23 mouse cellular contexts compared by ENCODE assay signal in genomic region chr19:3336485-3337255, GRCm38 (mm10). TPM values are rescaled to one million over a fixed set of nuclear protein-coding genes. Genes with fewer than 3 reads are reported as not detected.
DNase-seq lines count a peak whose midpoint lies in the region; ATAC-seq and TF ChIP-seq lines count a peak whose summit lies in the region.
"Had no signal": no experiment of that assay in that cellular context is flagged by ENCODE, and none has a peak within 500 bp of the region (broad histone marks: within the 10 kb centered on the region; RNA-seq: fewer than 3 reads in every experiment).

No protein-coding gene starts in this region.

- no peak for DNase-seq in embryonic facial prominence, embryonic 14.5 days (ENCODE audit: low spot score)
- no peak for DNase-seq in embryonic facial prominence, embryonic 10.5 days (ENCODE audit: low spot score)
- peak; percentile 35 to 54 for DNase-seq in heart, adult 9 months (ENCODE audit: low spot score in 2 of 2)
- no peak for DNase-seq in heart, postnatal 25 days (ENCODE audit: low spot score)
- DNase-seq in left cerebral cortex, postnatal 4 days = peak; percentile 13
- no peak for DNase-seq in left cerebral cortex, adult 11 months (ENCODE audit: low spot score)
- DNase-seq: adrenal gland, postnatal 14 days; cerebellum, adult 8-10 months; cerebellum, postnatal 36 days; embryo, embryonic 11 days; gastrocnemius, postnatal 10 days; kidney, adult 2 months; kidney, postnatal 14 days; lung, adult 18-20 months; thymus, adult 18-20 months; thymus, postnatal 36 days had no signal

- no peak overlapping the region for H3K4me2 ChIP-seq in embryonic facial prominence, embryonic 14.5 days (ENCODE audit: low read depth, low read length)
- no peak overlapping the region for H3K4me2 ChIP-seq in myocyte (ENCODE audit: low read depth)
- H3K4me2 ChIP-seq: embryonic facial prominence, embryonic 15.5 days; hindbrain, embryonic 14.5 days; liver, embryonic 11.5 days; midbrain, embryonic 12.5 days had no signal

- H3K79me2 ChIP-seq in myocyte (ENCODE audit: control insufficient read depth, insufficient read depth) = peaks cover 4% of the 10 kb centered on the region

- no peak overlapping the region for H3ac ChIP-seq in myocyte (ENCODE audit: control insufficient read depth, insufficient read length)

- H3K9me3 ChIP-seq in embryonic facial prominence, embryonic 14.5 days (ENCODE audit: control insufficient read depth, low read length) = no peaks in the 10 kb centered on the region
- no peaks in the 10 kb centered on the region; the same call in 1 of the 2 replicates for H3K9me3 ChIP-seq in embryonic facial prominence, embryonic 10.5 days
- H3K9me3 ChIP-seq: embryonic facial prominence, embryonic 15.5 days; midbrain, embryonic 12.5 days had no signal

- no peaks in the 10 kb centered on the region for H3K27me3 ChIP-seq in embryonic facial prominence, embryonic 14.5 days (replicated peaks; ENCODE audit: control insufficient read depth, insufficient read depth, low read length)
- peaks cover 6% of the 10 kb centered on the region; the same call in 1 of the 2 replicates for H3K27me3 ChIP-seq in embryonic facial prominence, embryonic 10.5 days (replicated peaks; ENCODE audit: low read depth, poor library complexity, severe bottlenecking)
- no peaks in the 10 kb centered on the region for H3K27me3 ChIP-seq in myocyte (ENCODE audit: control insufficient read depth, insufficient read depth, insufficient read length)
- H3K27me3 ChIP-seq: embryonic facial prominence, embryonic 15.5 days; midbrain, embryonic 12.5 days had no signal

- H3K4me1 ChIP-seq in embryonic facial prominence, embryonic 14.5 days (ENCODE audit: control insufficient read depth, insufficient read depth, low read length) = no peaks in the 10 kb centered on the region
- H3K4me1 ChIP-seq in embryonic facial prominence, embryonic 10.5 days = peaks cover 5% of the 10 kb centered on the region

- H3K27ac ChIP-seq in embryonic facial prominence, embryonic 14.5 days (replicated peaks; ENCODE audit: low read depth, low read length) = no peak overlapping the region
- no peak overlapping the region for H3K27ac ChIP-seq in embryonic facial prominence, embryonic 10.5 days (replicated peaks)
- H3K27ac ChIP-seq: embryonic facial prominence, embryonic 15.5 days; hindbrain, embryonic 14.5 days; midbrain, embryonic 12.5 days had no signal

- H3K36me3 ChIP-seq in embryonic facial prominence, embryonic 14.5 days (ENCODE audit: control insufficient read depth, insufficient read depth, low read length) = no peaks in the 10 kb centered on the region
- no peaks in the 10 kb centered on the region for H3K36me3 ChIP-seq in embryonic facial prominence, embryonic 10.5 days (replicated peaks)
- no peaks in the 10 kb centered on the region for H3K36me3 ChIP-seq in myocyte (ENCODE audit: control insufficient read depth, insufficient read depth)
- H3K36me3 ChIP-seq: embryonic facial prominence, embryonic 15.5 days; midbrain, embryonic 12.5 days had no signal

- no peak overlapping the region for H3K9ac ChIP-seq in embryonic facial prominence, embryonic 14.5 days (ENCODE audit: low read depth, low read length)
- H3K9ac ChIP-seq: embryonic facial prominence, embryonic 15.5 days; hindbrain, embryonic 14.5 days; midbrain, embryonic 12.5 days had no signal

- H3K4me3 ChIP-seq in embryonic facial prominence, embryonic 14.5 days (ENCODE audit: low read depth, low read length) = no peak overlapping the region
- H3K4me3 ChIP-seq in embryonic facial prominence, embryonic 10.5 days = no peak overlapping the region
- no peak overlapping the region for H3K4me3 ChIP-seq in myocyte
- H3K4me3 ChIP-seq: embryonic facial prominence, embryonic 15.5 days; midbrain, embryonic 12.5 days had no signal

- intact Hi-C loops in heart, postnatal 25 days (cut with DNase I) = no loop called here
- intact Hi-C loops in left cerebral cortex, postnatal 4 days (cut with DNase I) = no loop called here

- ATAC-seq in embryonic facial prominence, embryonic 14.5 days (ENCODE audit: low read depth) = peak; percentile 26; the same call in 1 of the 2 replicates
- ATAC-seq: forebrain, embryonic 14.5 days; inflammation-experienced regulatory T-cells, adult 6 months had no signal

- WGBS in embryonic facial prominence, embryonic 14.5 days = 58% methylated on average over 8 of the region's 8 CpGs
- WGBS in embryonic facial prominence, embryonic 10.5 days = 66% methylated on average over 8 of the region's 8 CpGs

- TF ChIP-seq POLR2A in myocyte (IDR thresholded peaks at IDR 0.05; ENCODE audit: insufficient read length, low read depth) = no peak

TF ChIP-seq in myocyte, 11 proteins besides CTCF, POLR2A, EP300 and RAD21:
- TF ChIP-seq TCF3 (IDR thresholded peaks at IDR 0.05; ENCODE audit: insufficient read length, low read depth) = peak; percentile 55
- TF ChIP-seq MYOD1 (IDR thresholded peaks at IDR 0.05; ENCODE audit: control insufficient read depth in 1 of 3, insufficient read length in 2 of 3, low read depth in 2 of 3) = peak in 2 of 3 experiments; percentile 84 to 92
- TF ChIP-seq MYOG (IDR thresholded peaks at IDR 0.05; ENCODE audit: control insufficient read depth in 1 of 3, insufficient read depth in 1 of 3, insufficient read length in 2 of 3, low read depth in 2 of 3) = peak in 2 of 3 experiments; percentile 63 to 88
- no peak for TF ChIP-seq POLR2AphosphoS2 (IDR thresholded peaks at IDR 0.05; ENCODE audit: insufficient read length, low read depth)

RNA-seq across cellular contexts. Expression of gene Cpt1a, which starts 14.5 kb away (rescaled TPM):
- polyA plus RNA-seq in embryonic facial prominence, embryonic 14.5 days (2014; fragmentation: Nextera tagmentation; extraction: Ambion mirVana) = 16.5 and 24.9 TPM in 2 replicates
- 4.5 and 5.7 TPM in 2 replicates for polyA plus RNA-seq in embryonic facial prominence, embryonic 10.5 days (2016; fragmentation: Nextera tagmentation; extraction: Ambion mirVana)
- 10 to 100 TPM; 60.2 to 60.5 TPM for total RNA-seq in heart, postnatal 25 days (2021)
- 10 to 100 TPM; 24.1 to 28.5 TPM for total RNA-seq in left cerebral cortex, postnatal 4 days (2021)
- polyA plus RNA-seq in myocyte (2012; fragmentation: generic; extraction: Trizol) = 13.5 TPM

RNA-seq across cellular contexts. Expression of gene Tesmin, which starts 52.0 kb away (rescaled TPM):
- polyA plus RNA-seq in embryonic facial prominence, embryonic 14.5 days (2014; fragmentation: Nextera tagmentation; extraction: Ambion mirVana) = 0.29 and 0.35 TPM in 2 replicates
- polyA plus RNA-seq in embryonic facial prominence, embryonic 10.5 days (2016; fragmentation: Nextera tagmentation; extraction: Ambion mirVana) = 0.30 and 0.49 TPM in 2 replicates
- total RNA-seq in heart, postnatal 25 days (2021) = 1 to 10 TPM; 3.9 to 4.2 TPM
- under 1 TPM; 0.32 to 0.66 TPM for total RNA-seq in left cerebral cortex, postnatal 4 days (2021)
- 0.19 TPM for polyA plus RNA-seq in myocyte (2012; fragmentation: generic; extraction: Trizol)
- polyA plus RNA-seq: inflammation-experienced regulatory T-cells, adult 6 months had no signal

RNA-seq across cellular contexts. Expression of gene Ighmbp2, which starts 53.9 kb away (rescaled TPM):
- polyA plus RNA-seq in embryonic facial prominence, embryonic 14.5 days (2014; fragmentation: Nextera tagmentation; extraction: Ambion mirVana) = 8.1 and 8.6 TPM in 2 replicates
- polyA plus RNA-seq in embryonic facial prominence, embryonic 10.5 days (2016; fragmentation: Nextera tagmentation; extraction: Ambion mirVana) = 12.3 and 13.8 TPM in 2 replicates
- total RNA-seq in heart, postnatal 25 days (2021) = 1 to 10 TPM; 2.4 to 2.8 TPM
- 10 to 100 TPM; 13.5 TPM for total RNA-seq in left cerebral cortex, postnatal 4 days (2021)
- polyA plus RNA-seq in myocyte (2012; fragmentation: generic; extraction: Trizol) = 6.3 TPM

RNA-seq across cellular contexts. Expression of gene Mrpl21, which starts 54.0 kb away (rescaled TPM):
- 110 and 116 TPM in 2 replicates for polyA plus RNA-seq in embryonic facial prominence, embryonic 14.5 days (2014; fragmentation: Nextera tagmentation; extraction: Ambion mirVana)
- 143 and 148 TPM in 2 replicates for polyA plus RNA-seq in embryonic facial prominence, embryonic 10.5 days (2016; fragmentation: Nextera tagmentation; extraction: Ambion mirVana)
- 10 to 100 TPM; 93.9 to 96.1 TPM for total RNA-seq in heart, postnatal 25 days (2021)
- 10 to 100 TPM; 51.5 to 52.5 TPM for total RNA-seq in left cerebral cortex, postnatal 4 days (2021)
- 81.2 TPM for polyA plus RNA-seq in myocyte (2012; fragmentation: generic; extraction: Trizol)

Comparison
In these comparisons a context has a peak if more than half of its experiments do, and no peak if none do; other contexts are left out.
1. DNase-seq: peak in heart, adult 9 months (2 of 2) and left cerebral cortex, postnatal 4 days (single experiment); none in embryonic facial prominence, embryonic 14.5 days (single experiment), embryonic facial prominence, embryonic 10.5 days (single experiment), heart, postnatal 25 days (single experiment) and left cerebral cortex, adult 11 months (single experiment).